Comparison of ENCODE assay signal across 8 mouse cellular contexts in the genomic region with DNA sequence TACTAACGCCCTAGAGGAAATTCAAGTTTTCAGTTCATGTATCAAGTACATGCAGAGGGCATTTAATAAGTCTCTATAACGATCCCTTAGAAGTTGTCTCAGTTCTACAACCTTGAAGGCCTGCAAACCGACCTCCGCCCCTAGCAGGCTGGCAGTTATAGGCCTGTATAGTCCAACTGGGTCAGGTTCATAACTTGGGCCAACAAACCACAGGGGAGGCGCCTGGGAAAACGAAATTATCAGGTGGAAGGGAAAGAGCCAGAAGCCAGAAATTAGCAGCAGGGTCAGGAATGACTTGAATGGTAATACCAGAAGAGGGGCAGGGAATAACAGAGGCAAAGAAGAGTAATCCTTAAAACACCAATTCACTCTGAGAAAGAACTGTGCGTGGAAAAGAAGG. TPM values are rescaled to one million over a fixed set of nuclear protein-coding genes. Genes with fewer than 3 reads are reported as not detected.
DNase-seq lines count a peak whose midpoint lies in the region; ATAC-seq and TF ChIP-seq lines count a peak whose summit lies in the region.

No protein-coding gene starts in this region.

- no peak for ATAC-seq in lung, embryonic 14.5 days (ENCODE audit: insufficient read depth)
- no peak for ATAC-seq in frontal cortex, adult (ENCODE audit: low TSS enrichment)

- peak overlapping the region; percentile 69 for H3K9ac ChIP-seq in lung, embryonic 14.5 days

- no peak overlapping the region for H3K27ac ChIP-seq in lung, embryonic 14.5 days (ENCODE audit: low read depth)
- H3K27ac ChIP-seq in brown adipose tissue, adult 24 weeks (replicated peaks; ENCODE audit: low read depth, low read length) = peak overlapping the region; percentile 97
- H3K27ac ChIP-seq in macrophage = peak overlapping the region; percentile 38

- intact Hi-C loops in gastrocnemius, postnatal 14 days (cut with DNase I; ENCODE audit: low total_unique reads) = no loop called here

- 31% methylated on average over 7 of the region's 7 CpGs for WGBS in lung, embryonic 14.5 days
- 35% methylated on average over 7 of the region's 7 CpGs for WGBS in macrophage (ENCODE audit: missing documents)

- TF ChIP-seq CTCF in lung, embryonic 14.5 days (IDR thresholded peaks at IDR 0.05; ENCODE audit: low read depth) = no peak

- no peaks in the 10 kb centered on the region for H3K27me3 ChIP-seq in lung, embryonic 14.5 days (ENCODE audit: insufficient read depth, low read length)

- H3K36me3 ChIP-seq in lung, embryonic 14.5 days (ENCODE audit: insufficient read depth) = peaks cover 12% of the 10 kb centered on the region; the same call in 1 of the 2 replicates
- H3K36me3 ChIP-seq in macrophage (ENCODE audit: inconsistent target) = peaks cover 8% of the 10 kb centered on the region; the same call in 1 of the 2 replicates

- no peaks in the 10 kb centered on the region for H3K9me3 ChIP-seq in lung, embryonic 14.5 days (ENCODE audit: low read depth, low read length)

- DNase-seq in lung, embryonic 14.5 days = no peak
- no peak for DNase-seq in lung, postnatal 10 days
- DNase-seq in gastrocnemius, postnatal 14 days = peak; percentile 11
- DNase-seq in kidney, adult 11 months = peak; percentile 52
- DNase-seq in right cerebral cortex, adult 18-20 months = no peak

- peaks cover 51% of the 10 kb centered on the region for H3K79me2 ChIP-seq in macrophage (ENCODE audit: inconsistent target)

- no peaks in the 10 kb centered on the region for H3K4me1 ChIP-seq in lung, embryonic 14.5 days (ENCODE audit: insufficient read depth)
- H3K4me1 ChIP-seq in brown adipose tissue, adult 24 weeks (ENCODE audit: control insufficient read depth, insufficient read depth, insufficient read length, low read length) = peaks cover 5% of the 10 kb centered on the region; the same call in 1 of the 2 replicates

- H3K4me2 ChIP-seq in lung, embryonic 14.5 days = peak overlapping the region; percentile 80

- H3K4me3 ChIP-seq in lung, embryonic 14.5 days (ENCODE audit: low read depth, low read length) = peak overlapping the region; percentile 88
- peak overlapping the region; percentile 93 for H3K4me3 ChIP-seq in brown adipose tissue, adult 24 weeks (ENCODE audit: insufficient read depth, low read depth, low read length)
- peak overlapping the region; percentile 93 for H3K4me3 ChIP-seq in macrophage (ENCODE audit: inconsistent target)

RNA-seq across cellular contexts. Expression of a gene that starts 0.8 kb away (rescaled TPM):
- polyA plus RNA-seq in lung, embryonic 14.5 days (2014; fragmentation: Nextera tagmentation; extraction: Ambion mirVana) = 103 and 111 TPM in 2 replicates
- polyA plus RNA-seq in brown adipose tissue, adult 24 weeks (2012; ENCODE audit: insufficient read depth, insufficient read length, missing spikeins) = 542 and 638 TPM in 2 replicates
- 100 to 1,000 TPM; 292 to 315 TPM for total RNA-seq in gastrocnemius, postnatal 14 days (2021)
- total RNA-seq in macrophage (2018; cell fraction: chromatin; rRNA removed) = 10 to 100 TPM; 26.0 to 98.0 (median 77.6) TPM
- total RNA-seq in macrophage (2018; cell fraction: cytosol; rRNA removed) = 10 to 100 TPM; 39.4 to 69.1 (median 57.6) TPM
- total RNA-seq in macrophage (2018; cell fraction: nucleus; rRNA removed) = 10 to 100 TPM; 16.1 to 91.4 (median 41.2) TPM
- polyA plus RNA-seq in macrophage (2018) = 39.1 to 88.6 TPM (median 74.6 TPM) in 3 replicates

Comparison
In these comparisons a context has a peak if more than half of its experiments do, and no peak if none do; other contexts are left out.
1. DNase-seq: peak in gastrocnemius, postnatal 14 days (single experiment) and kidney, adult 11 months (single experiment); none in lung, embryonic 14.5 days (single experiment), lung, postnatal 10 days (single experiment) and right cerebral cortex, adult 18-20 months (single experiment).
2. Peak in every context shown above with its lines, with median percentiles within 50 percentile points of each other: H3K4me3 ChIP-seq.